Comparison of ENCODE assay signal across 12 mouse cellular contexts in genomic region chr5:20082368-20082767, GRCm38 (mm10).
"Had no signal": no experiment of that assay in that cellular context is flagged by ENCODE, and none has a peak within 500 bp of the region (broad histone marks: within the 10 kb centered on the region; RNA-seq: fewer than 3 reads in every experiment).

No protein-coding gene starts in this region.

- H3K9ac ChIP-seq: kidney, embryonic 15.5 days; liver, embryonic 13.5 days; liver, postnatal 0 days; neural tube, embryonic 13.5 days had no signal

- DNase-seq: kidney, adult 2 months; kidney, postnatal 36 days; liver; liver, embryonic 13.5 days; liver, postnatal 0 days; retina, postnatal 1 day; thymus, postnatal 14 days had no signal

- H3K9me3 ChIP-seq: kidney, embryonic 15.5 days; liver, embryonic 13.5 days; neural tube, embryonic 13.5 days had no signal

- H3K4me2 ChIP-seq: kidney, embryonic 15.5 days; liver, embryonic 13.5 days; midbrain, embryonic 11.5 days; neural tube, embryonic 13.5 days had no signal

- H3K27ac ChIP-seq: kidney, embryonic 15.5 days; liver, embryonic 13.5 days; neural tube, embryonic 13.5 days had no signal

- H3K4me3 ChIP-seq: kidney, embryonic 15.5 days; liver, embryonic 13.5 days; neural tube, embryonic 13.5 days had no signal

- H3K4me1 ChIP-seq: kidney, embryonic 15.5 days; liver, embryonic 13.5 days; neural tube, embryonic 13.5 days had no signal

- H3K36me3 ChIP-seq: kidney, embryonic 15.5 days; liver, embryonic 13.5 days; neural tube, embryonic 13.5 days had no signal

- H3K27me3 ChIP-seq: kidney, embryonic 15.5 days; liver, embryonic 13.5 days; neural tube, embryonic 13.5 days had no signal

- ATAC-seq: intestine, embryonic 16.5 days; liver, postnatal 0 days; midbrain, embryonic 16.5 days had no signal
